Comparison of ENCODE assay signal across 12 mouse cellular contexts in the genomic region with DNA sequence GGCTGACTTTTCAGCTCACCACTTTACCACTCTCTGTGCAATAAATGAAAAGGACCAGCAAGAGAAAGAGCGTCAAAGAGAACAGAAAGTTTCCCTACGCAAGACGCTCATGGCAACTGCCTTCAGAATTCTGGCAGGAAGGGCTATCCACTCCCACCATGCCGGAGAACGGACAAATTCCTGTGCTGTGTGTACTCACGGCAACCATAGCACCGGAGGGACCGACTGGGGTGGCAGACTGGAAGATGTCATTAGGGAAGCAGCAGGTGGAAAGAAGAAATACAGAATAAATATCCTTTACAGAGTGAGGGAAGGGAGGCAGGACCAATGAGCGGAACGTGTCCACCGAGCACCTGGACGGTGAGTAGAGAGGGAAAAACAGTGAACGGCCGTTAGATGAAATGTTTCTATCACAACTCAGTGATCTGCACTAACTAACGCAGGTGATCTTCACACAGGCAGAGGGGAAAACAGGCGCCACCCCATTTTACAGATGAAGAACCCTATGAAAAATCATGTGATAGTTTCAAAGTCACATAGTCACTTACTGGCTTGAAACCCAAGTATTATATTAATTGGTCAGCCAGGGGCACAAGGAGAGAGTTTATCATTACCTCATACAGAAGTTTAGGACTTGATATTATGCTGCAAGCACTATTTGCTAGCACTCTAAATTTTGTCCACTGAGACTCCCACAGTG.
A peak's percentile ranks its signal among the peaks of the same experiment; 100 is the strongest.
DNase-seq lines count a peak whose midpoint lies in the region; ATAC-seq and TF ChIP-seq lines count a peak whose summit lies in the region.
"Had no signal": no experiment of that assay in that cellular context is flagged by ENCODE, and none has a peak within 500 bp of the region (broad histone marks: within the 10 kb centered on the region; RNA-seq: fewer than 3 reads in every experiment).

No protein-coding gene starts in this region.

- WGBS in kidney, adult 2 months: 28% methylated on average over 16 of the region's 16 CpGs
- WGBS in heart, embryonic 15.5 days: 68% methylated on average over 16 of the region's 16 CpGs
- 68% methylated on average over 16 of the region's 16 CpGs for WGBS in kidney, embryonic 14.5 days
- WGBS in forebrain, embryonic 12.5 days: 92% methylated on average over 16 of the region's 16 CpGs

- H3K4me3 ChIP-seq in kidney, adult 2 months (ENCODE audit: insufficient read depth, low read depth, low read length): peak overlapping the region; percentile 25
- H3K4me3 ChIP-seq in heart, embryonic 15.5 days: no peak overlapping the region
- H3K4me3 ChIP-seq in kidney, embryonic 14.5 days (ENCODE audit: low read length): no peak overlapping the region
- no peak overlapping the region for H3K4me3 ChIP-seq in forebrain, embryonic 12.5 days (replicated peaks)

- H3K4me2 ChIP-seq in heart, embryonic 15.5 days: 0 out of 2 replicates have a peak overlapping the region, but pooled peaks have one; percentile 14
- no peak overlapping the region for H3K4me2 ChIP-seq in kidney, embryonic 14.5 days (replicated peaks; ENCODE audit: low read depth, low read length)
- H3K4me2 ChIP-seq in forebrain, embryonic 12.5 days: no peak overlapping the region

- no peak for TF ChIP-seq POLR2A in kidney, adult 2 months (IDR thresholded peaks at IDR 0.05; ENCODE audit: low read depth, low read length)

- peaks cover 72% of the 10 kb centered on the region for H3K4me1 ChIP-seq in kidney, adult 2 months (ENCODE audit: control insufficient read depth, insufficient read depth, low read length)
- peaks cover 90% of the 10 kb centered on the region for H3K4me1 ChIP-seq in heart, embryonic 15.5 days (replicated peaks)
- peaks cover 39% of the 10 kb centered on the region for H3K4me1 ChIP-seq in kidney, embryonic 14.5 days (ENCODE audit: control insufficient read depth, insufficient read depth, low read length)
- H3K4me1 ChIP-seq in forebrain, embryonic 12.5 days: 0 out of 2 replicates have a peak, but pooled peaks cover 2% of the 10 kb centered on the region

- peak; percentile 85 for DNase-seq in kidney, adult 2 months
- no peak for DNase-seq in kidney, adult 18-20 months
- DNase-seq in MN1 (ENCODE audit: low spot score): no peak
- DNase-seq: cerebellum, adult 18-20 months; lung, adult 18-20 months had no signal

- no peak overlapping the region for H3K9ac ChIP-seq in heart, embryonic 15.5 days
- H3K9ac ChIP-seq in kidney, embryonic 14.5 days (ENCODE audit: low read depth, low read length): no peak overlapping the region
- no peak overlapping the region for H3K9ac ChIP-seq in forebrain, embryonic 12.5 days

- ATAC-seq in heart, embryonic 15.5 days (replicated peaks; ENCODE audit: insufficient number of reproducible peaks, insufficient read depth, low FRiP score, low read depth): no peak
- no peak for ATAC-seq in kidney, embryonic 14.5 days (ENCODE audit: low FRiP score, low TSS enrichment)
- ATAC-seq in megakaryocyte, adult 5-6 weeks (ENCODE audit: poor library complexity, severe bottlenecking): peak; percentile 10; the same call in 1 of the 2 replicates
- no peak for ATAC-seq in forebrain, embryonic 12.5 days (ENCODE audit: low FRiP score)
- ATAC-seq: hindbrain, embryonic 16.5 days; midbrain, embryonic 16.5 days had no signal

- TF ChIP-seq CTCF in kidney, adult 2 months (conservative IDR thresholded peaks at IDR 0.05; ENCODE audit: insufficient read depth, insufficient read length, low read depth, low read length): no peak

- no peaks in the 10 kb centered on the region for H3K27me3 ChIP-seq in kidney, adult 2 months (replicated peaks; ENCODE audit: control insufficient read depth, insufficient read depth, low read length)
- H3K27me3 ChIP-seq in heart, embryonic 15.5 days: no peaks in the 10 kb centered on the region
- no peaks in the 10 kb centered on the region for H3K27me3 ChIP-seq in kidney, embryonic 14.5 days (ENCODE audit: control insufficient read depth, insufficient read depth, low read length)
- H3K27me3 ChIP-seq in forebrain, embryonic 12.5 days: no peaks in the 10 kb centered on the region
- H3K27me3 ChIP-seq: CH12.LX had no signal

- peak overlapping the region; percentile 94 for H3K27ac ChIP-seq in kidney, adult 2 months (ENCODE audit: insufficient read depth, low read depth, low read length)
- peak overlapping the region; percentile 74 for H3K27ac ChIP-seq in heart, embryonic 15.5 days
- H3K27ac ChIP-seq in kidney, embryonic 14.5 days (ENCODE audit: low read depth, low read length): peak overlapping the region; percentile 25; the same call in 1 of the 2 replicates
- no peak overlapping the region for H3K27ac ChIP-seq in forebrain, embryonic 12.5 days

- H3K9me3 ChIP-seq in heart, embryonic 15.5 days (replicated peaks): no peaks in the 10 kb centered on the region
- no peaks in the 10 kb centered on the region for H3K9me3 ChIP-seq in kidney, embryonic 14.5 days (ENCODE audit: control insufficient read depth, low read length)
- no peaks in the 10 kb centered on the region for H3K9me3 ChIP-seq in forebrain, embryonic 12.5 days

- no peaks in the 10 kb centered on the region; the same call in 1 of the 2 replicates for H3K36me3 ChIP-seq in kidney, adult 2 months (ENCODE audit: control insufficient read depth, insufficient read depth, low read length)
- peaks cover 18% of the 10 kb centered on the region for H3K36me3 ChIP-seq in heart, embryonic 15.5 days
- peaks cover 3% of the 10 kb centered on the region; the same call in 1 of the 2 replicates for H3K36me3 ChIP-seq in kidney, embryonic 14.5 days (ENCODE audit: control insufficient read depth, insufficient read depth, low read length)
- H3K36me3 ChIP-seq in forebrain, embryonic 12.5 days (replicated peaks): 0 out of 2 replicates have a peak, but pooled peaks cover 6% of the 10 kb centered on the region
